Mouse (Mus musculus) ES-CJ7 (cell line): ENCODE measurements around the gene Atp6v0c.

Experiments
- DNase-seq: peaks from one replicate; pipeline ENCODE4 v3.0.0; 2011; ENCODE audit warnings: low read depth, low spot score

Atp6v0c gene

DNA sequence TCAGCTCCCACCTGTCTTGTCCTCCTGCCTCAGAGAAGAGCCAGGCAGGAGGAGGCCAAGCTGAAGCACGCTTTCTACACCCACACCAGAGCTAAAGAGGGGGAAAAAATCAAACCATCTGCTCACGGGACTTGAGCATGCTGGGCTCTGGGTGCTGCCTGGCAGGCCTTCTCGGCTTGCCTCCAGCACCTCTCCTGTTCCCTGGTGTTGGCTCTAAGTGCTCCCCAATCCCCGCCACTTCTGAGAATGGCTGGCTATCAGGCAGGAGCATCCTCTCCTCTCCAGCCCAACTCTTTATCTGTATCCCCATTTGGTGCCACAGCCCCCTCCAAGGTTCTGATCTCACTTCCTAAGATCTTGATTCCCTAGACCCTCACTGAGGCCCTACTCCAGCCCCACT is 29.8 kb upstream of the Atp6v0c start:
- DNase-seq = no peak

DNA sequence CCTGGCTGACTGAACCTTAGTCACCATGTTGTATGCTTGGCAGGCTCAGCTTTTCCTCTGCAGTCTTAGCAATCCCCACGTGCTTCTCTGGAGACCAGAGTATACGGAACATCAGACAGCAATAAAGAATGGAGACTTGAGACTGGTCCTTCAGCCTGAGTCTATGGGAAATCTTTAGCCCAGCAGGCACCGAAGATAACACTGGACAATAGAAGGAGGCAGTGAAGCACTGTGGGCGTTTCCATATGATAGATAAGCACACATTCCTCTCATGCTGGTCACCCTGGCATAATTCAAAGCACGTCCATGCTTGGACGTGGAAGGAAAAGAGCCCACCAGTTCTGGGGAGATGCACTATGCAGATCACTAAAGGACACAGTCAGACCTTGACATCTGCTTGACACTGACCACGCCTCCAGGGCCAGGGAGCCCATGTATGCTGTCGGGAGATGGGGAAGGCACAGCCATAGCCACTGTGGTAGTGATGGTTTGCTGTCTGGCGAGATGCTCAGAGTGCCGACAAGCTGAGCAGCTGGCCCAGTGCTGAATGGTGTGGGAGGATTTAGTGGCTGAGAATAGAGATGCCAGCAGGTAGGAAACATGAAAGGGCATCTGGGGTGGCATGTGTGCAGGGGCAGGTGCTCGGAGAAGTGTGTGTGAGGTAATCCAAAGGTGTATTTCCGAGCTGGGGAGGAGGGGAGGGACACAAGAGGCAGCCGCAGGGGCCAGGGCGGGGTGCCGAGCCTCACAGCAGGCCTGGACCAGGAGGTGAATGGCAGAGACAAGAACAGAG is 27.7 kb upstream of the Atp6v0c start:
- no peak for DNase-seq

DNA sequence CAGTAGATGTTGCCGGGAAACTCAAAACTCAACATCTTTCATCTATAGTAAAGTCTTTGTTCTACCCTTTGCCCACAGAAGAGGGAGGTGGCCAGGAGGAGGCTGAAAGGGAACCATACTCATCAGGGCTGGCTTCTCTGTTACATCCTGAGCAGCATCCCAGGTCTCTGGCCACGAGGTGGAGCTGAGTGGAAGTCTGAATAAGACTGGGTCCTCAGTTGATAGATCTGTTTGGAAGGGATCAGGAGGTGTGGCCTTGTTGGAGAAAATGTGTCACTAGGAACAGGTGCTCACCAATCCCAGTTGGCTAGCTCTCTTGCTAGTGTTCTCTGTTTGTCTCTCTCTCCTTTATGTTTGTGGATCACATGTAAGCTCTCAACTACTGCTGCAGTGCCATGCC is 25.8 kb upstream of the Atp6v0c start:
- DNase-seq = no peak

DNA sequence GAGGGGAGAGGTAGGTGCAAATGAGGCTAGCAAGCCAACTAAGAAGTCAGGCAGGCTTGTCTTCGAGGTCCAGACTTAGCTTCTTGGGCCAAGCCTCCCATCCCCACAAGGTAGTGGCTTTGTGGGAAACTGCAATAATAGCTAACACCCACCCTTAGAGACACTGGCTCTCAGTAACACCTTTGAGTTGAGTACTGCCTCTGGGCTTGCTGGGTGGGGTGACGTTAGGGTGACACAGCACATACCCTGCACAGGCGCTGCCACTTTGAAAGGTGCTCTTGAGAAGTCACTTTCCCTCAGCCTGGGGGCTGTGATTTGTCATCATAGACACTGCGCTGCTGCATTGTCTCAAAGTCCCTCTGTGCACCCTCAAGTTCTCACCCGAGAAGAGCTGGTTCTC is 24.3 kb upstream of the Atp6v0c start:
- no peak for DNase-seq

DNA sequence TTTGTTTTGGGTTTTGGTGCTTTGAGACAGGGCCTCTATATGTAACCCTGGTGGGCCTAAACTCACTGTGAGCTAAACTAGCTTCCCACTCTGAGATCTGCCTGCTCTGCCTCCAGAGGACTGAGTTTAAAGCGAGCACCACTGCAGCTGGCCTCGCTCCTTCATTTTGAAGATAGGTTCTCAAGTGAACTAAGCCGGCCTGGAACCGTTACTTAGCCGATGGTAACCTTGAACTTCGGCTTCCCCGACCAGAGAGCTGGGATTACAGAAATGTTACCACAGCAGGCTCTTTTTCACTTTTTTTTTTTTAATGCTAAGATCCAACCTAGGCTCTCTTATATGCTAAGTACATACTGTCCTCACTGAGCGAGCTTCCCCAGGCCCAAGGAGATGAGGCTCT is 23.8 kb upstream of the Atp6v0c start:
- DNase-seq = no peak

DNA sequence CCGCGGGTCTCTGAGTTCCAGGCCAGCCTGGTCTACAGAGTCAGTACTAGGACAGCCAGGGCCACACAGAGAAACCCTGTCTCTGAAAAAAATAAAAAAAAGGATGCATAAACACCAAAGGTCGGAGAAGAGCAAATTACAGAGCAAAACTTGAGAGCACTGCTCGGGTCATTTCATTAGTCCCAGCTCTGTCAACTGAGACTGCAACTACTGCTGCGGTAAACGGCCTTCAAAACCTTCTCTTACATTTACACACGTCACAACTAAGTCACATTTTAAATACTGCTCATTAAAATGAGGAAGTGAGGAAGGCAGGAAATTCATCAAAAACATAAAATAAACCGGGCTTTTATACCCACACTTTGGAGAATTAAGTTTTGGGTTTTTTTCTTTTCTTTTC is 23.3 kb upstream of the Atp6v0c start:
- no peak for DNase-seq

DNA sequence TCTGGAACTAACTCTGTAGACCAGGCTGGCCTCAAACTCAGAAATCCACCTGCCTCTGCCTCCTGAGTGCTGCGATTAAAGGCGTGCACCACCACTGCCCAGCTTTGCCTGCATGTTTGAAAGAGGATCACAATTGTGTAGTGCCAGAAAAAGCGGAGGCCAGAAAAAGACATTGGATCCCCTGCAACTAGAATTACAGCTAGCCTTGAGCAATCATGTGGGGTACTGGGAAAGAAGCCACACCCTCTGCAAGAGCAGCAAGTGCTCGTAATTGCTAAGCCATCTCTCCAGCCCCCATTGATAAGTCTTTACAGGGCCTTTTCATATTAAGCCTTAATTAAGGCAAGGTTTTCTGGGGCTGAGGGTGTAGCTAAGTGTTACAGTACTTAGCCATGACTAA is 22.0 kb upstream of the Atp6v0c start:
- no peak for DNase-seq

DNA sequence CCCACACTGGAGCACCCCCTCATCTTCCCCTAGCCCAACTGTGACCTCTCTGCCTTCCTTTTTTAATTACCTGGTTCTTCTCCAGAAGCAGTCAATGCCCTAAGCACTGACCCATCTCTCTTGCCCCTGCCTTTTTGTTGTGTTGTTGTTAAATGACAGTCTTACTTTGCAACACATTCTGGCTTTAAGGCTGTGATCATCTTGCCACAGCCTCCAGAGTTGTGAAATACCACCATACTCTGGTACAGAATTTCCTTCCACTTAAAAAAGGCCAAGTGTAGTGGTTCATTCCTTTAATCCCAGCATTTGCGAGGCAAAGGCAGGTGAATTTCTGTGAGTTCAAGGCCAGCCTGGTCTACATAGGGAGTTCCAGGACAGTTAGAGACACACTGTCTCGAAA is 21.4 kb upstream of the Atp6v0c start:
- no peak for DNase-seq

DNA sequence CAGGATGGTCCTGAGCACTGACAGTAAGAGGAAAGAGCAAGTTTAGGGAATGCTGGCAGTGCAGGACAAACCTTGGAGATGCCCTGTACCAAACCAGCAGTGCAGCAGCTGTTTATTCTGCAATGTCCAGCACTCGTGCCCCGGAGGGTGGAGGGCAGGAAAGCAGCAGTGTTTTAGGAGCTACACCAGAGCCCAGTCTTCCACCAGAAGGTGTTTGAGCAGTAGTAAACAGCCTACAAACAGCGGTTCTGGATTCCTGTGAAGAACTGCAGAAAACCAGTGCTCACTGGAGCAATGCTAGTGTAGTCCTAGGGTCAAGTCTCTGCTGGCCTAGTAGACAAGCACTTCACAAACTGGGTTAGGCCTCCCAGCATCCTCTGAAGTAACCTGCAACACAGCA is 4.8 kb upstream of the Atp6v0c start:
- no peak for DNase-seq

DNA sequence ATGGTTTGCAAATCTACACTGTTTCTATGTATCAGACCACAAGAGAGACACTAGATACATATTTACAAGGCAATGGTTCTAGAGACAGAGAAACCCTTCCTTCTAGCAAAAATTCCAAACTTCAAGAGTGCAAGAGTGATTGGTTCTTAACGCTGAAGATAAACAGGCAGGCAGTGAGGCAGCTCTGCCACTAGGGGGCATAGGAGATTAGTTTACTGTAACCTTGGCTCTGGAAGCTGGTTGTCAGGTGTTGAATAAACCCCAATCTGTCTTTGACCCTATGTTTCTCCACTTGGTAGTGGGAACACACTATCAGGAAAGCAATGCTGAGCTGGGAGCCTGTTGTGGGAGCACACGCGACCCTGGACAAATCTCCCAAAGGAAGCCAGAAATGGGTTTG is 3.9 kb upstream of the Atp6v0c start:
- peak; percentile 84 for DNase-seq

DNA sequence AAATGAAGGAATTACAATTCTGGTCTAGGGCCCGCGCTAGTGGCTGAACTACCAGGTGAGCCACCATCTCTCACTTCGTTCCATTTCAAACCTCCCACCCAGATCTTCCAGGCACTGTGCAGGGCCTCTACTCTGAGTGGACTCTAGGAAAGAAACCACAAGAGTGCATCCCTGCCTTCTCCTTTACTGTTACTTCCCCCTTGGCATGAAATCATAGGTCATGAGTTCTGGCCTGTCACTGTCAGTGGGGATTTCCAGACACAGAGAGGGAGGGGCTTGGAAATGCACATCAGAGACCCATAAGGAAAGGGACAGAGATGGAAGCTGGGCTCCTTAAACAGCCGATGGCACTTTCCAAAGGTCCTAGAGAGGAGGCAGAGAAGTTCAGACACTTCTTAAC is 2.2 kb upstream of the Atp6v0c start:
- no peak for DNase-seq

DNA sequence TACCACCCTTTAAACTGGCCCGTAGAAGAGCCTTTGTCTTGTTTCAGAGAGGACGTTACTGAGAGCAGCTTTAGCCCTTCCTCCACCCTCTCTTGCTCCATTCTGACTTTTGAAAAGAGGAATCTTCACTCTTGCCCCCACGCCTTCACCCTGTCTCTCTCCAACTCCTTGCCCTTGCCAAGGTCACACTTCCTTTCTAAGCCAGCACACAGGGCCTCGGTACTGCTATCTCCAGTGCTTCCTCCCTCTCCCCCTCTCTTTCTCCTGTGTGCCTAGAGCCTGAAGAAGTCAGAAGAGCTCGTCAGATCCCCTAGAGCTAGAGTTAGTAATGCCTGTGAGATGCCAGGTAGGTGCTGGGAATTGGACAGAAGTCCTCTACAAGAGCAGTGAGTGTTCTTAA is 1.2 kb upstream of the Atp6v0c start:
- DNase-seq = peak; percentile 46

DNA sequence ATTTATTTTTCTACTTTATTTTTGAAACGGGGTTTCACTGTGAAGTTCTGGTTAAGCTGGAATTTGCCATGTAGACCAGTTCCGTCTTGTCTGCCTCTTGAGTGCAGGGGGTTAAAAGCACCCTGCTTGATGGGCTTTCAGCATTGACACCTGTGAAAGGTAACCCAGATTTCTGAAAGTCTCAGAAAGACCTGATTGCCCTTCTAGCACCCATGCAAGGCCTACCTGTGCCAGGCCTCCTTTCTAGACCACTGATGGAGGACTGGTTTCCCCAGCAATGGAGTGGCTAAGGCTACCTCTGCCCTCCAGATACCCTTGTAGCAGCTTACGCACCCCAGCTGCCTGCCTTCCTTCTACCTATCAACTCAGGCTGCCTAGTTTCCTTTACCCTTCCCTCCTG is 623 bp upstream of the Atp6v0c start:
- no peak for DNase-seq

DNA sequence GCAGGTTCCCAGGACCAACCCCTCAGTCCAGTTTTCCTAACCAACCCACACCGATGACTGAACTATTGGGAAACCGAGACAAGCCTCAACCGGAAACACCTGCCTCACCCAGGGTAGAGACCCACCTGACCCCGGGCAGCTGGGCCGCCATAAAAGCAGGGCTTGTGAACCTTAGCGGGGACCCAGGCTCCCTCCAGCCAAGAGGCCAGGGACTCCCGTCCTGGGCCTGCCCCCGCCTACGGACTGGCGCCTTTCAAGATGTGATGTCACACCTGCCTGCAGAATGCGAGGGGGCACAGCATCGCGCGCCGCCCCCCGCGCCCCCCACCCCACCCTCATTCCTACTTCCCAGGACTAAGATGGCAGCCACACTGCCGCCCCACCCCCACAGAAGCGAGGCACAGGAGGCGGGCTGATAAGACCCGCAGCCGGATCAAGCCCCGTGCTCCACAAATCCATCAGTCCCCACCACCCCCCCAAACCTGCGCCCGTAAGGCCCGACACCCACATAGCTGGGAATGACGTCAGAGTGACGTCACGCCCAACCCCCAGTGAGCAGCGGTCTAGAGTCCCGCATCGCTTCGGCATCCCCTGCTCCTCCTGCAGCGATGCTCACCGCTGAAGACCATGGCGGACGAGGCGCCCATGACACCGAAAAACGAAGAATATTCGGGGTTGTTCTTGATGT is 768 bp downstream of the Atp6v0c start:
- peak; percentile 72 for DNase-seq

DNA sequence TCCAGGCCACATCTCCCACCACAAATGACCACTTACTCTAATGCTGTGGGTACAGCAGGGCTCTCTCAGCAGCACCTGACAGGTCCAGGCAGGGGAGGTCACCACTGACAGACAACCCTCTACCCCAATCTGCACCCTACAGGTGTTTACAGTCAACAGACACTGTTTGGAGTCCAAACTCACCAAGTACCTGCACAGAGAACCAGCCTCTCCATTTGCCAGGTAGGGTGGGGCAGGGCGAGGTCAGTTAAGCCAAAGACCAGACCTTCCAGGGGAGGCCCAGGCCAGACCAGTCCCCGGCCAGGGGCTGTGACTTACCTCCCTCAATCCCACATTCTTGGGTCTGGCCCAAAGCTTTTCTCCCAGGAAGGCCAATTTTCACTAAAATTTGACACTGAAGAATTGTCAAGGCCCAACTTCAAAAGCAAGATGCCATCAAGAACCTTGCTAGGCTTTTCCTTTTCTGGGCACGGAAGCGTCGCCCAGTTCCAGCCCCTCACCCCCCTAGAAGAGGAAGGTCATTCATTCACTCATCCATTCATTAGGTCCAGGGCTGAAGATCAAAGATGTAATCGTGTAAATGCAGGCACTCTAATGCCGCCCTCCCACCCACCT is 1.5 kb downstream of the Atp6v0c start:
- no peak for DNase-seq

DNA sequence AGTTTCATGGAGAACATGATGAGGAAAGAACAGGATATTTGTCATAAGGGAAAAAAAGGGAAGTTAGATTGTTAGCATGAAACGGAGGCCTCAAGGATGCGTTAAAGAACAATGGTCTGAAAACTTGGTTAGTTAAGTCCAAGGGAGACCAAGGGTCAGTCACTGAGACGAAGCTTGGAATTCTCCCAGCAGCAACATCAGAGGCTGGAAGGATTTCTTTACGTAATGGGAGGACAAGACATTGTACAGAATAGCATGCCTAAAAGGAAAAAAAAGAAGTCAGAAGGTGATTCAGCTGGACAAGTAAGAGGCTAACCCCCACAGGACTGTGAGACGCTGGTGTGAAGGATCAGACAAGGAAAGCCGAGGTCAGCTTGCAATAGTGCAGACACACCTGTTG is 2.4 kb downstream of the Atp6v0c start:
- DNase-seq = no peak

DNA sequence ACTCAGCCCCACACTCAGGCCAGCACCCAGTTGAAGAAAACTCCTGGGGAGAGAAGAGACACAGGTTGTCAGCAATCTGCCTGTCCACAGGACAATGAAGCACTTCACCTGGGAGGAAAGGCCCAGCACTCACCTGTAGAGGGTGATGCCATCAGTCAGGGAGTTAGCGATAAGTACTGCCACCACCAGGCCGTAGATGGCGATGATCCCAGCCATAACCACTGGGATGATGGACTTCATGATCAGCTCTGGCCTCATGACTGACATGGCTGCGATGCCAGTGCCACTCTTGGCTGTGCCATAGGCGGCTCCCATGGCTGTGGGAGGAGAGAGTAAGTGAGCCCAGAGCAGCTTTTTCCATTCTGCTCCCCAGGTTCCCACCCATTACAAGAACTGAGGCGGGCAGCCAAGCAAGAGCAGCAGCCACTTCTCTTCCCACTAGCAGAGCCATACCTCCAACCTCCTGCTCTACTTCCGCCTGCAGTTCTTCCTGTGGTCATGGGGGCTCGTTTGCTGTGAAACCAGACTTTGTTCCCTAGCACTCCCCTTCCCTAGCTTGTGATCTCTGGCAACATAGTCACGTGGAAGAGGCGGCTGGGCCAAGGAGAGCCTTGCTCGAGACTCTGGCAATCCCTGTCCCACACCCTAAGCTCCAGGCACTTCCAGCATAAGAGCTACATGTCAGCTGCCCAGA is 4.8 kb downstream of the Atp6v0c start:
- no peak for DNase-seq

DNA sequence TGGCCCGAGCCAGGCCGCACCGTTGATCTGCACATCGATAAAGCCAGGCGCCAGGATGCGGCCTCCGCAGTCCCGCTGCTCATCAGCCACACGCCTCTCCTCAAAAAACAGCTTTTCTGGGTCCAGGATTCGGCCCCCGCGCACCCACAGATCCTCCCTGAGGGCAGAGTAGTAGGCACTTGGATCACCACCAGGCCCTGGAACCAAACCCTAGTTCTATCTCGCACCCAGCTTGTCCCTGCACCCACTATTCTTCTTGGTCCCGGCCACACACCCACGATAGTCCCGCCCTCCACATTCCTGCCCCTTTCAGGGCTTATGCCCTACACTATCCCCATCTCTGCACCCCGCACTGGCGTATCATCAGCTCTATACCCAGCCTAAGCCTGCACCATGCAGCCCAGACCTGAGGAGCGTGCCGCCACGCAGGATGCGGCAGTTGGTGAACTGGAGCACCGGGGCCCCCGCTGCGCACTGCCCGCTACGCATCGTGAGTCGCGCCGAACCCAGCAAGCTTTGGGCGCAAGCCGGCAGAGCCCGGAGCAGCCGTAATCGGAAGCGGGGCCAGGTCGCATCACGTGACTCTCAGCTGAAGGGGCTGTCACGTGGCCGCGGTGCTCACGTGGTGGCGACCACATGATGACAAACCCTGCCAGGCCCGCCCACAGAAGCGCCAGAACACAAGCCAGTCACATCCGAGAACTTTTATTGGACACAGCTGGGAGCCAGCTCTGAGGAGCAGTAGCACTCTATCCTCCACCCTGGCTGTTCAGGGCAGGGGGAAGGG is 6.1 kb downstream of the Atp6v0c start, which contains the start of gene Amdhd2:
Gene Amdhd2, minus strand, starts transcription at position 591 of the 787 bp plus-strand sequence.
- peak; percentile 98 for DNase-seq

DNA sequence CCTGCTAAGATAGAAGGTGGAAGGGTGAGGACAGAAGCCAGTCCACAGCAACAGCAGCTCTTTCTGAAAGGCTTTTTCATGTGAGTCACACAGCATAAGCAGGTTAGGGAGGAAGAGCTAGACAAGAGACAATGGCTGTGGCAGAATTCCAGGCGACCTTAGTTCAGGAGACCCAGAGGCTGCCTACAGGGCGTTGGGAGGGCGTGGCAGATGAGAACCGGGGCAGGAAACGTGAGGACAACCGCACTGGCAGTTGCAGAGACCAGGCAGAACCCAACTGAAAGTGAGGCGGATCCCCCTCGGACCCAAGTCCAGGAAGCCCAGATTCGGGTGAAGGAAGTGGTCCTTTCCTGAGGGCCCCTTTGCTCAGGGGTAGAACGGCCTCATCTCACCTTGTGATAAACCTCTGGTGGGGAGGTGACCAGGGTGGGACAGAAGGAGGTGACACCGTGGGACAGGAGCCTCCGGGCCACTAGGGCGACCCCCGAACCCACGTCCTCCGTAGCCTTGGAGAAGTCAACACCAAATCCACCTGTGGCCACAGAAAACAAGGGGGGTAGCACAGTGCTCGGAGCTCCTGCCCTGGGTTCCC is 6.8 kb downstream of the Atp6v0c start:
- peak; percentile 36 for DNase-seq

DNA sequence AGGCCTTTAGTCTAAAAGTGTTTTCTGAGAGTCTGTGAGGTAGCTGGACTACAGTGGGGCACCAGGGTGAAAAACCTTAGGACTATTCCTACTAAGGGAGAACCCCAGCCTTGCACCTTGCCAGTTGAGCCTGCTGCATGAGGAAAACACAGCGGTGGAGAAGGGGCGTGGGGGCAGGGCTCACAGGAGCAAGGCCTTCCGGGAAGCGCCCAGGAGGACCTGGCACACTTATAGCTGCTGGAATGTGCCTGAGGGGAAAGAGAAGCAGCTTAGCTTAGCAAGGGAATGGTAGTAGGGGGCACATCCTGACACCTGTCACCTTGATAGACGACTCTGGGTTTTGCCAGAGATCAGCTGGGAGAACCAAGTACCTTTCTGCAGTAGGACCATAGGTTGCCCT is 8.0 kb downstream of the Atp6v0c start:
- no peak for DNase-seq

DNA sequence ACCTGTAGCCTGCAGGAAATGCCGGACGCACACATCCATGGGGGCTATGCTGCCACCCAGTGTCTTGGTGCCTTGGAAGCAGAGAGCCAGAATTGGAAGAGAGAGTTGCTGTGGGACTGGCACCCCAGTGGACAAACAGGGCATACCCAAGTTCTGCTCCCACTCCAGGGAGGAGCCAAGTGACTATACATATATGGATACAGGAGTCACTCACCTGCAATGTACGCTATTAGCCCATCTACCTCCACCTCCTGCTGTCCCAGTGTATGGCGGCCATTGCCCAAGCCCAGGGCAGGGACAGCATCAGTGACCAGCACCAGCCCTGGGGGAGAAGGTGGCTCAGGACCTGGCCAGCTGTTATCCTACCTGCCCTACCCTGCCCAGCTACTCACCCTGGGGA is 12.0 kb downstream of the Atp6v0c start:
- no peak for DNase-seq
